Mouse (Mus musculus): Measurements from ENCODE around the gene Cd101. TPM values are rescaled to one million over a fixed set of nuclear protein-coding genes. Genes with fewer than 3 reads are reported as not detected.

Gene Cd101
- total RNA-seq, 1 experiment from 2014 or later, result 0.15 TPM

Other genes starting within 250 kb of the Cd101 start
- 0.37 and 0.41 TPM in 2 replicates for gene Vtcn1, start 204.1 kb downstream of the Cd101 start, total RNA-seq (2021)
- gene Trim45, start 107.4 kb downstream of the Cd101 start, total RNA-seq (2021), result 3.0 and 3.5 TPM in 2 replicates
- gene Ttf2, start 59.9 kb downstream of the Cd101 start, total RNA-seq (2021), result 9.5 and 10.7 TPM in 2 replicates
- 32.1 and 33.3 TPM in 2 replicates for gene Ptgfrn, start 80.7 kb upstream of the Cd101 start, total RNA-seq (2021)

Measured in adrenal gland, postnatal 14 days (tissue).